8 mouse cellular contexts compared by ENCODE assay signal in genomic region chr1:87418733-87419132, GRCm38 (mm10). TPM values are rescaled to one million over a fixed set of nuclear protein-coding genes. Genes with fewer than 3 reads are reported as not detected.
A peak's percentile ranks its signal among the peaks of the same experiment; 100 is the strongest.
DNase-seq lines count a peak whose midpoint lies in the region; ATAC-seq and TF ChIP-seq lines count a peak whose summit lies in the region.

No protein-coding gene starts in this region.

- 92% methylated on average over 4 of the region's 4 CpGs for WGBS in intestine, embryonic 14.5 days
- 85% methylated on average over 4 of the region's 4 CpGs for WGBS in intestine, embryonic 16.5 days
- 88% methylated on average over 4 of the region's 4 CpGs for WGBS in embryonic facial prominence, embryonic 14.5 days

- no peak overlapping the region for H3K27ac ChIP-seq in intestine, embryonic 14.5 days (ENCODE audit: low read depth)
- H3K27ac ChIP-seq in intestine, embryonic 16.5 days (ENCODE audit: low read length) = no peak overlapping the region
- H3K27ac ChIP-seq in embryonic facial prominence, embryonic 14.5 days (replicated peaks; ENCODE audit: low read depth, low read length) = no peak overlapping the region

- no peaks in the 10 kb centered on the region for H3K4me1 ChIP-seq in intestine, embryonic 14.5 days (replicated peaks; ENCODE audit: control insufficient read depth, insufficient read depth, low read length)
- no peaks in the 10 kb centered on the region for H3K4me1 ChIP-seq in intestine, embryonic 16.5 days (ENCODE audit: control insufficient read depth, insufficient read depth, low read length)
- no peaks in the 10 kb centered on the region for H3K4me1 ChIP-seq in G1E (ENCODE audit: insufficient read depth, low read depth, low read length)
- no peaks in the 10 kb centered on the region for H3K4me1 ChIP-seq in embryonic facial prominence, embryonic 14.5 days (ENCODE audit: control insufficient read depth, insufficient read depth, low read length)

- H3K27me3 ChIP-seq in intestine, embryonic 14.5 days (replicated peaks; ENCODE audit: control insufficient read depth, insufficient read depth, low read length) = no peaks in the 10 kb centered on the region
- H3K27me3 ChIP-seq in intestine, embryonic 16.5 days (replicated peaks; ENCODE audit: control insufficient read depth, insufficient read depth, low read length) = no peaks in the 10 kb centered on the region
- no peaks in the 10 kb centered on the region for H3K27me3 ChIP-seq in G1E (ENCODE audit: insufficient read depth, low read length)
- no peaks in the 10 kb centered on the region for H3K27me3 ChIP-seq in embryonic facial prominence, embryonic 14.5 days (replicated peaks; ENCODE audit: control insufficient read depth, insufficient read depth, low read length)

- no peak overlapping the region for H3K4me3 ChIP-seq in intestine, embryonic 14.5 days (ENCODE audit: low read depth, low read length)
- no peak overlapping the region for H3K4me3 ChIP-seq in intestine, embryonic 16.5 days (ENCODE audit: low read length)
- H3K4me3 ChIP-seq in G1E (ENCODE audit: low read depth, low read length) = no peak overlapping the region
- H3K4me3 ChIP-seq in embryonic facial prominence, embryonic 14.5 days (ENCODE audit: low read depth, low read length) = no peak overlapping the region

- H3K9me3 ChIP-seq in intestine, embryonic 14.5 days (ENCODE audit: control insufficient read depth, low read length) = no peaks in the 10 kb centered on the region
- no peaks in the 10 kb centered on the region for H3K9me3 ChIP-seq in intestine, embryonic 16.5 days (ENCODE audit: control insufficient read depth, low read length)
- no peaks in the 10 kb centered on the region for H3K9me3 ChIP-seq in G1E (replicated peaks)
- H3K9me3 ChIP-seq in embryonic facial prominence, embryonic 14.5 days (ENCODE audit: control insufficient read depth, low read length) = no peaks in the 10 kb centered on the region

- TF ChIP-seq CTCF in G1E (IDR thresholded peaks at IDR 0.05; ENCODE audit: low read depth, low read length) = peak; percentile 85

- H3K9ac ChIP-seq in intestine, embryonic 14.5 days (ENCODE audit: low read length) = no peak overlapping the region
- H3K9ac ChIP-seq in intestine, embryonic 16.5 days (ENCODE audit: low read depth, low read length) = no peak overlapping the region
- no peak overlapping the region for H3K9ac ChIP-seq in embryonic facial prominence, embryonic 14.5 days (ENCODE audit: low read depth, low read length)

- DNase-seq in intestine, embryonic 14.5 days (ENCODE audit: low spot score) = peak; percentile 52
- DNase-seq in 416B (ENCODE audit: low read depth) (peak; percentile 89), G1E (ENCODE audit: low spot score) (peak; percentile 19)
- peak; percentile 42 for DNase-seq in embryonic facial prominence, embryonic 14.5 days (ENCODE audit: low spot score)
- DNase-seq in retina, embryonic 14.5 days (ENCODE audit: low spot score) = peak; percentile 75
- DNase-seq in adrenal gland, postnatal 4 days (ENCODE audit: low spot score in 2 of 2) = no peak
- no peak for DNase-seq in left cerebral cortex, adult 9 months (ENCODE audit: low spot score in 2 of 2)

- no peak overlapping the region for H3K4me2 ChIP-seq in intestine, embryonic 14.5 days (ENCODE audit: low read length)
- no peak overlapping the region for H3K4me2 ChIP-seq in intestine, embryonic 16.5 days (ENCODE audit: low read depth, low read length)
- H3K4me2 ChIP-seq in embryonic facial prominence, embryonic 14.5 days (ENCODE audit: low read depth, low read length) = no peak overlapping the region

- no peak for ATAC-seq in intestine, embryonic 14.5 days (replicated peaks; ENCODE audit: low FRiP score, low TSS enrichment, low read depth)
- ATAC-seq in intestine, embryonic 16.5 days = no peak
- ATAC-seq in G1E (ENCODE audit: extremely low read depth, insufficient number of reproducible peaks, low FRiP score, poor library complexity, severe bottlenecking) = peak; percentile 66
- no peak for ATAC-seq in embryonic facial prominence, embryonic 14.5 days (ENCODE audit: low read depth)

- H3K36me3 ChIP-seq in intestine, embryonic 14.5 days (ENCODE audit: control insufficient read depth, insufficient read depth, low read length) = peaks cover 77% of the 10 kb centered on the region
- H3K36me3 ChIP-seq in intestine, embryonic 16.5 days (ENCODE audit: control insufficient read depth, insufficient read depth, low read length) = peaks cover 9% of the 10 kb centered on the region
- H3K36me3 ChIP-seq in G1E (replicated peaks) = peaks cover 68% of the 10 kb centered on the region
- peaks cover 71% of the 10 kb centered on the region for H3K36me3 ChIP-seq in embryonic facial prominence, embryonic 14.5 days (ENCODE audit: control insufficient read depth, insufficient read depth, low read length)

RNA-seq across cellular contexts. Expression of gene Kcnj13, which starts 24.2 kb away (rescaled TPM):
- polyA plus RNA-seq in intestine, embryonic 14.5 days (2014; fragmentation: Nextera tagmentation; extraction: Ambion mirVana) = 0.38 and 1.0 TPM in 2 replicates
- polyA plus RNA-seq in intestine, embryonic 16.5 days (2015; fragmentation: Nextera tagmentation; extraction: Ambion mirVana) = 0.48 and 0.62 TPM in 2 replicates
- total RNA-seq in G1E (2014; fragmentation: Nextera tagmentation) (not detected in 2 replicates), G1E (2017) (0.12 and 0.16 TPM in 2 replicates)
- not detected in 2 replicates for polyA plus RNA-seq in G1E (2012)
- polyA plus RNA-seq in embryonic facial prominence, embryonic 14.5 days (2014; fragmentation: Nextera tagmentation; extraction: Ambion mirVana) = 3.4 and 5.2 TPM in 2 replicates
- not detected for total RNA-seq in adrenal gland, postnatal 4 days (2021)

RNA-seq across cellular contexts. Expression of gene Snorc, which starts 51.3 kb away (rescaled TPM):
- not detected in 2 replicates for polyA plus RNA-seq in intestine, embryonic 14.5 days (2014; fragmentation: Nextera tagmentation; extraction: Ambion mirVana)
- not detected in 2 replicates for polyA plus RNA-seq in intestine, embryonic 16.5 days (2015; fragmentation: Nextera tagmentation; extraction: Ambion mirVana)
- total RNA-seq in G1E (2014; fragmentation: Nextera tagmentation) (not detected in 2 replicates), G1E (2017) (not detected in 2 replicates)
- polyA plus RNA-seq in G1E (2012) = not detected in 2 replicates
- 19.9 and 30.6 TPM in 2 replicates for polyA plus RNA-seq in embryonic facial prominence, embryonic 14.5 days (2014; fragmentation: Nextera tagmentation; extraction: Ambion mirVana)
- total RNA-seq in adrenal gland, postnatal 4 days (2021) = not detected

Comparison
In these comparisons a context has a peak if more than half of its experiments do, and no peak if none do; other contexts are left out.
1. DNase-seq: peak in intestine, embryonic 14.5 days (single experiment), 416B (single experiment), G1E (single experiment), embryonic facial prominence, embryonic 14.5 days (single experiment) and retina, embryonic 14.5 days (single experiment); none in adrenal gland, postnatal 4 days (0 of 2) and left cerebral cortex, adult 9 months (0 of 2).
2. RNA of gene Snorc, which starts 51.3 kb away (polyA plus RNA-seq): 19.9 to 30.6 TPM in embryonic facial prominence, embryonic 14.5 days; not detected in intestine, embryonic 14.5 days, not detected in intestine, embryonic 16.5 days and not detected in G1E; every median in the first group is over 10 times any median in the second.